Comparison of ENCODE assay signal across 20 mouse cellular contexts in the genomic region with DNA sequence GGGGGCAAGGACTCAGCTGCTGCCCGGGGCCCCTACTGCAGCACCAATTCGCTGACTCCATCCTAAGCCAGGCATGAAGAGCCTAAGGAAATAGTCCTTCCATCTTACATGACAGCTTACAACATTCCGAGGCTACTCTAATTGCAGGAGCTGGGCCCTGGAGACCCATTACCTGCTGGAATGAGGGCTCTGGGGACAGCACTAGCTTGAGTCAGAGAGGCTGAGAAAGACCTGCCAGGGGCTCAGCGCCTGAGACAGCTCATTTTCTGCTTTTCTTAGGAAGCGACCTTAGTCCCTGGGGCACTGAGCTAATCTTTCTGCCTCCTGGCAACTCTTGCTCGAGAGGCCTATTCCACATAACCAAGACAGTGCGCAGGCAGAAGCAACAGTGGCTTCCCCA. TPM values are rescaled to one million over a fixed set of nuclear protein-coding genes. Genes with fewer than 3 reads are reported as not detected.
DNase-seq lines count a peak whose midpoint lies in the region.
"Had no signal": no experiment of that assay in that cellular context is flagged by ENCODE, and none has a peak within 500 bp of the region (broad histone marks: within the 10 kb centered on the region; RNA-seq: fewer than 3 reads in every experiment).

No protein-coding gene starts in this region.

- intact Hi-C loops in heart, postnatal 25 days (cut with DNase I) = no loop called here

- H3K27me3 ChIP-seq in heart, embryonic 10.5 days (ENCODE audit: insufficient read depth, poor library complexity, severe bottlenecking) = no peaks in the 10 kb centered on the region
- H3K27me3 ChIP-seq: forebrain, embryonic 15.5 days; intestine, embryonic 15.5 days had no signal

- DNase-seq in heart, embryonic 10.5 days (ENCODE audit: low spot score) = no peak
- DNase-seq in heart, postnatal 25 days (ENCODE audit: low spot score) = no peak
- peak; percentile 26 for DNase-seq in brain, adult 2 months (ENCODE audit: low read depth, low spot score)
- DNase-seq in gastrocnemius, postnatal 25 days = peak; percentile 62
- DNase-seq in neural tube, embryonic 10.5 days (ENCODE audit: extremely low spot score, low spot score) = peak; percentile 27
- no peak for DNase-seq in kidney, postnatal 4 days
- DNase-seq in spleen, postnatal 14 days (ENCODE audit: low spot score in 2 of 2) = no peak
- no peak for DNase-seq in layer of hippocampus, postnatal 25 days (ENCODE audit: extremely low spot score in 1 of 2, low spot score in 1 of 2)
- DNase-seq: adrenal gland, adult 8-10 months; cerebellum, postnatal 14 days; kidney, postnatal 36 days; liver, postnatal 0 days; thymus, postnatal 4 days had no signal

- peaks cover 37% of the 10 kb centered on the region for H3K4me1 ChIP-seq in heart, embryonic 10.5 days

- H3K36me3 ChIP-seq in heart, embryonic 10.5 days = peaks cover 16% of the 10 kb centered on the region
- H3K36me3 ChIP-seq: forebrain, embryonic 15.5 days; intestine, embryonic 15.5 days had no signal

- WGBS in heart, embryonic 10.5 days = 50% methylated on average over 7 of the region's 7 CpGs

- H3K9me3 ChIP-seq in heart, embryonic 10.5 days = no peaks in the 10 kb centered on the region
- H3K9me3 ChIP-seq: forebrain, embryonic 15.5 days; intestine, embryonic 15.5 days had no signal

- 0 out of 2 replicates have a peak overlapping the region, but pooled peaks have one; percentile 79 for H3K27ac ChIP-seq in heart, embryonic 10.5 days
- H3K27ac ChIP-seq: forebrain, embryonic 15.5 days; intestine, embryonic 15.5 days; left cerebral cortex, adult 2 months; macrophage had no signal

- no peak overlapping the region for H3K4me3 ChIP-seq in heart, embryonic 10.5 days
- H3K4me3 ChIP-seq: forebrain, embryonic 15.5 days; intestine, embryonic 15.5 days; left cerebral cortex, adult 2 months; myocyte had no signal

RNA-seq across cellular contexts. Expression of a gene that starts 31.3 kb away (rescaled TPM):
- not detected in 2 replicates for polyA plus RNA-seq in heart, embryonic 10.5 days (2016; fragmentation: Nextera tagmentation; extraction: Ambion mirVana)
- total RNA-seq in heart, postnatal 25 days (2021) = not detected
- total RNA-seq in gastrocnemius, postnatal 25 days (2021) = not detected
- total RNA-seq in layer of hippocampus, postnatal 25 days (2021) = not detected
- total RNA-seq: left cerebral cortex, adult 2 months had no signal
- polyA plus RNA-seq: forebrain, embryonic 15.5 days; intestine, embryonic 15.5 days; limb, embryonic 14.5 days; macrophage; stomach, embryonic 16.5 days had no signal

RNA-seq across cellular contexts. Expression of a gene that starts 54.4 kb away (rescaled TPM):
- polyA plus RNA-seq in heart, embryonic 10.5 days (2016; fragmentation: Nextera tagmentation; extraction: Ambion mirVana) = 34.2 and 40.8 TPM in 2 replicates
- total RNA-seq in heart, postnatal 25 days (2021) = 10 to 100 TPM; 16.1 to 21.9 TPM
- 1 to 10 TPM; 3.8 to 9.8 TPM for total RNA-seq in gastrocnemius, postnatal 25 days (2021)
- 10 to 100 TPM; 15.2 to 20.0 TPM for total RNA-seq in layer of hippocampus, postnatal 25 days (2021)

RNA-seq across cellular contexts. Expression of a gene that starts 55.7 kb away (rescaled TPM):
- polyA plus RNA-seq in heart, embryonic 10.5 days (2016; fragmentation: Nextera tagmentation; extraction: Ambion mirVana) = 0.74 and 0.90 TPM in 2 replicates
- total RNA-seq in heart, postnatal 25 days (2021) = 1 to 10 TPM; 1.6 to 2.4 TPM
- 1 to 10 TPM; 2.1 to 2.4 TPM for total RNA-seq in gastrocnemius, postnatal 25 days (2021)
- total RNA-seq in layer of hippocampus, postnatal 25 days (2021) = 1 to 10 TPM; 1.3 TPM

Comparison
In these comparisons a context has a peak if more than half of its experiments do, and no peak if none do; other contexts are left out.
1. DNase-seq: peak in brain, adult 2 months (single experiment), gastrocnemius, postnatal 25 days (single experiment) and neural tube, embryonic 10.5 days (single experiment); none in heart, embryonic 10.5 days (single experiment), heart, postnatal 25 days (single experiment), kidney, postnatal 4 days (0 of 2), spleen, postnatal 14 days (0 of 2) and layer of hippocampus, postnatal 25 days (0 of 2).